Mouse (Mus musculus): ENCODE measurements around the gene Clcc1. TPM values are rescaled to one million over a fixed set of nuclear protein-coding genes. Genes with fewer than 3 reads are reported as not detected.

Clcc1 gene
- polyA plus RNA-seq, 1 experiment: 21.8 TPM

GRCm38 (mm10) chr3:108722036-108722872 is 68.5 kb downstream of the Clcc1 start, which contains the start of gene Gpsm2:
Gene Gpsm2 (minus strand): TSS chr3:108722309.
- no peaks in the 10 kb centered on the region for H3K27me3 ChIP-seq (ENCODE audit: control insufficient read depth, insufficient read depth, insufficient read length)
- TF ChIP-seq USF1 (IDR thresholded peaks at IDR 0.05; ENCODE audit: low read depth) (peak; percentile 80), MYOD1 (IDR thresholded peaks at IDR 0.05; ENCODE audit: control insufficient read depth in 1 of 3, insufficient read length in 2 of 3, low read depth in 2 of 3) (peak in 1 of 3 experiments; percentile 5), POLR2A (IDR thresholded peaks at IDR 0.05; ENCODE audit: insufficient read length, low read depth) (peak; percentile 88), MYOG (IDR thresholded peaks at IDR 0.05; ENCODE audit: control insufficient read depth in 1 of 3, insufficient read depth in 1 of 3, insufficient read length in 2 of 3, low read depth in 2 of 3) (peak in 1 of 3 experiments; percentile 16), REST (IDR thresholded peaks at IDR 0.05; ENCODE audit: insufficient read depth, insufficient read length) (no peak), TCF12 (IDR thresholded peaks at IDR 0.05; ENCODE audit: insufficient read depth, poor library complexity, severe bottlenecking) (no peak), E2F4 (IDR thresholded peaks at IDR 0.05; ENCODE audit: insufficient read depth) (peak; percentile 71), POLR2AphosphoS2 (IDR thresholded peaks at IDR 0.05; ENCODE audit: insufficient read length, low read depth) (peak; percentile 80)
- H3ac ChIP-seq (ENCODE audit: control insufficient read depth, insufficient read length): peak within 1 kb of the TSS; percentile 39
- peak within 1 kb of the TSS; percentile 98 for H3K4me2 ChIP-seq (ENCODE audit: low read depth)
- peak within 1 kb of the TSS; percentile 49 for H3K4me3 ChIP-seq
- H3K79me2 ChIP-seq (ENCODE audit: control insufficient read depth, insufficient read depth): peaks cover 43% of the 10 kb centered on the region
- no peaks in the 10 kb centered on the region for H3K36me3 ChIP-seq (ENCODE audit: control insufficient read depth, insufficient read depth)

DNA sequence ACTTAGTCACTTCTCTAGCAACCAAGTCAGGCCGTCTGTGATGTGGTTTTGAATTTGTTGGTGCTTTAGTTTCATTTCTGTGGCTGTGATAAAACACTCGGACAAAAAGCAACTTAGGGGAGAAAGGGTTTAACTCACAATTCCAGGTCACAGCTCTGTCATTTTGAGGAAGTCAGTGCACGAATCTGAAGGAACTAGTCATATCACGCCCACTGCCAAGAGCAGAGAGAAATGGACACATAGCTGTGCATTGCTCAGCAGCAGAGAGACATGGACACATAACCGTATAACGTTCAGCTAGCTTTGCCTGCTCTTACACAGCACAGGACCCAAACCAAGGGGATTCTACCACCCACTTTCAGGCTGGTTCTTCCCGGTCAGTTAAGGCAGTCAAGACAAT is 72.7 kb downstream of the Clcc1 start:
- H3K4me3 ChIP-seq: no peak overlapping the region

DNA sequence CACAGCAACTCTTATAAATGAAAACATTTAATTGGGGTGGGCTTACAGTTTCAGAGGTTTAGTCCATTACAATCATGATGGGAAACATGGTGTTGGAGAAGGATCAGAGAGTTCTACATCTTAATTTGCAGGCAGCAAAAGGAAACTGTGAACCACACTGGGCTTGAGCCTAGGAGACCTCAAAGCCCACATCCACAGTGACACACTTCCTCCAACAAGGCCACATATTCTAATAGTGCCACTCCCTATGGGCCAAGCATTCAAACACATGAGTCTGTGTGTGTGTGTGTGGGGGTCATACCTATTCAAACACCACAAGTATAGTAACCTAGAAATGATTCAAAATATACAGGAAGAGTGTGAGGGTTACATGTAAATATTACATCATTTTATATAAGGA is 73.6 kb downstream of the Clcc1 start:
- H3K4me3 ChIP-seq: no peak overlapping the region
- H3K27me3 ChIP-seq (ENCODE audit: control insufficient read depth, insufficient read depth, insufficient read length): no peaks in the 10 kb centered on the region
- no peak for TF ChIP-seq POLR2AphosphoS2 (IDR thresholded peaks at IDR 0.05; ENCODE audit: insufficient read length, low read depth)
- no peak for TF ChIP-seq MAX (IDR thresholded peaks at IDR 0.05; ENCODE audit: low read depth)
- TF ChIP-seq SRF (IDR thresholded peaks at IDR 0.05; ENCODE audit: control insufficient read depth, insufficient read length, low read depth): no peak
- no peak for TF ChIP-seq REST (IDR thresholded peaks at IDR 0.05; ENCODE audit: insufficient read depth, insufficient read length)
- TF ChIP-seq TCF12 (IDR thresholded peaks at IDR 0.05; ENCODE audit: insufficient read depth, poor library complexity, severe bottlenecking): no peak
- TF ChIP-seq TCF3 (IDR thresholded peaks at IDR 0.05; ENCODE audit: insufficient read length, low read depth): no peak
- TF ChIP-seq USF1 (IDR thresholded peaks at IDR 0.05; ENCODE audit: low read depth): no peak
- H3K79me2 ChIP-seq (ENCODE audit: control insufficient read depth, insufficient read depth): no peaks in the 10 kb centered on the region
- H3ac ChIP-seq (ENCODE audit: control insufficient read depth, insufficient read length): no peak overlapping the region
- no peaks in the 10 kb centered on the region for H3K36me3 ChIP-seq (ENCODE audit: control insufficient read depth, insufficient read depth)
- H3K4me2 ChIP-seq (ENCODE audit: low read depth): no peak overlapping the region

More for the DNA sequence above, 72.7 kb downstream of the Clcc1 start:
- Histone ChIP-seq H3ac (ENCODE audit: control insufficient read depth, insufficient read length) (no peak overlapping the region), H3K4me2 (ENCODE audit: low read depth) (no peak overlapping the region), H3K79me2 (ENCODE audit: control insufficient read depth, insufficient read depth) (peaks cover 2% of the 10 kb centered on the region), H3K27me3 (ENCODE audit: control insufficient read depth, insufficient read depth, insufficient read length) (no peaks in the 10 kb centered on the region), H3K36me3 (ENCODE audit: control insufficient read depth, insufficient read depth) (no peaks in the 10 kb centered on the region)
- no peak for TF ChIP-seq REST (IDR thresholded peaks at IDR 0.05; ENCODE audit: insufficient read depth, insufficient read length)
- TF ChIP-seq SRF (IDR thresholded peaks at IDR 0.05; ENCODE audit: control insufficient read depth, insufficient read length, low read depth): no peak
- TF ChIP-seq E2F4 (IDR thresholded peaks at IDR 0.05; ENCODE audit: insufficient read depth): no peak
- no peak for TF ChIP-seq MYOD1 (IDR thresholded peaks at IDR 0.05; ENCODE audit: control insufficient read depth in 1 of 3, insufficient read length in 2 of 3, low read depth in 2 of 3)
- no peak for TF ChIP-seq TCF12 (IDR thresholded peaks at IDR 0.05; ENCODE audit: insufficient read depth, poor library complexity, severe bottlenecking)
- no peak for TF ChIP-seq USF1 (IDR thresholded peaks at IDR 0.05; ENCODE audit: low read depth)
- TF ChIP-seq CEBPB (IDR thresholded peaks at IDR 0.05; ENCODE audit: insufficient read depth, poor library complexity, severe bottlenecking): no peak

- no peak for TF ChIP-seq TCF12 (IDR thresholded peaks at IDR 0.05; ENCODE audit: insufficient read depth, poor library complexity, severe bottlenecking)
- TF ChIP-seq E2F4 (IDR thresholded peaks at IDR 0.05; ENCODE audit: insufficient read depth): no peak
- no peak for TF ChIP-seq POLR2AphosphoS2 (IDR thresholded peaks at IDR 0.05; ENCODE audit: insufficient read length, low read depth)
- TF ChIP-seq TCF3 (IDR thresholded peaks at IDR 0.05; ENCODE audit: insufficient read length, low read depth): no peak
- TF ChIP-seq CEBPB (IDR thresholded peaks at IDR 0.05; ENCODE audit: insufficient read depth, poor library complexity, severe bottlenecking): no peak
- TF ChIP-seq REST (IDR thresholded peaks at IDR 0.05; ENCODE audit: insufficient read depth, insufficient read length): no peak
- TF ChIP-seq MYOG (IDR thresholded peaks at IDR 0.05; ENCODE audit: control insufficient read depth in 1 of 3, insufficient read depth in 1 of 3, insufficient read length in 2 of 3, low read depth in 2 of 3): no peak
- Histone ChIP-seq H3K4me3 (no peak overlapping the region), H3ac (ENCODE audit: control insufficient read depth, insufficient read length) (no peak overlapping the region), H3K36me3 (ENCODE audit: control insufficient read depth, insufficient read depth) (no peaks in the 10 kb centered on the region), H3K4me2 (ENCODE audit: low read depth) (no peak overlapping the region), H3K27me3 (ENCODE audit: control insufficient read depth, insufficient read depth, insufficient read length) (no peaks in the 10 kb centered on the region), H3K79me2 (ENCODE audit: control insufficient read depth, insufficient read depth) (no peaks in the 10 kb centered on the region)
Measured at GRCm38 (mm10) chr3:108727776-108728175, 74.1 kb downstream of the Clcc1 start.

Other genes starting within 250 kb of the Clcc1 start
- not detected for gene Celsr2, start 238.4 kb upstream of the Clcc1 start, polyA plus RNA-seq (2012; fragmentation: generic; extraction: Trizol)
- 685 TPM for gene Sars, start 208.7 kb upstream of the Clcc1 start, polyA plus RNA-seq (2012; fragmentation: generic; extraction: Trizol)
- gene 1700013F07Rik, start 119.8 kb upstream of the Clcc1 start, polyA plus RNA-seq (2012; fragmentation: generic; extraction: Trizol): 0.76 TPM
- gene 5330417C22Rik, start 117.4 kb upstream of the Clcc1 start, polyA plus RNA-seq (2012; fragmentation: generic; extraction: Trizol): 0.05 TPM
- gene Tmem167b, start 91.4 kb upstream of the Clcc1 start, polyA plus RNA-seq (2012; fragmentation: generic; extraction: Trizol): 21.7 TPM
- gene Taf13, start 82.2 kb upstream of the Clcc1 start, polyA plus RNA-seq (2012; fragmentation: generic; extraction: Trizol): 19.9 TPM
- gene Wdr47, start 62.6 kb upstream of the Clcc1 start, polyA plus RNA-seq (2012; fragmentation: generic; extraction: Trizol): 5.2 TPM
- gene Gpsm2, start 68.4 kb downstream of the Clcc1 start, polyA plus RNA-seq (2012; fragmentation: generic; extraction: Trizol): 16.4 TPM
- 2.9 TPM for gene Aknad1, start 85.7 kb downstream of the Clcc1 start, polyA plus RNA-seq (2012; fragmentation: generic; extraction: Trizol)
- gene Stxbp3, start 186.6 kb downstream of the Clcc1 start, polyA plus RNA-seq (2012; fragmentation: generic; extraction: Trizol): 11.9 TPM
- gene Fndc7, start 236.1 kb downstream of the Clcc1 start, polyA plus RNA-seq (2012; fragmentation: generic; extraction: Trizol): 0.26 TPM

Measured in myocyte (in vitro differentiated cells).